Mouse (Mus musculus) left cerebral cortex, adult 8-10 months (tissue): Measurements from ENCODE around the gene Rbks. TPM values are rescaled to one million over a fixed set of nuclear protein-coding genes. Genes with fewer than 3 reads are reported as not detected.

ENCODE experiments used
- DNase-seq, 2 experiments: peaks; one replicate each; pipeline ENCODE4 v3.0.0; 2022; ENCODE audit warnings: low spot score in 2 of 2
- microRNA-seq, 2 experiments: library from miRNA; unstranded; fragments of <30 nt; microRNA quantifications; one replicate each; pipeline ENCODE4 v1.2.0; 2022
- total RNA-seq, 4 experiments: library from RNA; stranded (reverse); gene quantifications; 2 replicates each; pipeline ENCODE4 v1.2.4; 2022

Gene Rbks
- total RNA-seq, 4 experiments from 2014 or later: 4.1 to 5.8 (median 5.2) TPM

GRCm38 (mm10) chr5:31588016-31588415 lies 109.4 kb downstream of the Rbks start:
- no peak for DNase-seq

GRCm38 (mm10) chr5:31585526-31585925 lies 111.9 kb downstream of the Rbks start:
- DNase-seq: no peak

- no peak for DNase-seq
These were observed 114.2 kb downstream of the Rbks start for GRCm38 (mm10) chr5:31583261-31583660.

GRCm38 (mm10) chr5:31581932-31582331 lies 115.5 kb downstream of the Rbks start:
- no peak for DNase-seq

GRCm38 (mm10) chr5:31581263-31581662 lies 116.2 kb downstream of the Rbks start:
- DNase-seq: no peak

- DNase-seq: peak in 1 of 2 experiments; percentile 89
These were observed 120.9 kb downstream of the Rbks start for GRCm38 (mm10) chr5:31576539-31576975.

Small RNA genes within 50 kb of the gene (microRNA-seq; reads per million reads assigned to microRNA genes)
- gene Mir3473e: 0 reads per million in 2 experiments

Other genes with a start within 250 kb of the Rbks start
- 10 to 100 TPM; 47.5 to 52.8 (median 51.8) TPM for gene Zfp512, start 245.2 kb downstream of the Rbks start, total RNA-seq
- under 1 TPM in 1 of 4 experiments, not detected in 3; 0.17 TPM for gene 4930548H24Rik, start 211.9 kb downstream of the Rbks start, total RNA-seq
- gene Gpn1, start 202.9 kb downstream of the Rbks start, total RNA-seq: 10 to 100 TPM; 28.8 to 32.6 (median 32.2) TPM
- 10 to 100 TPM; 48.2 to 53.6 (median 51.4) TPM for gene Slc4a1ap, start 170.6 kb downstream of the Rbks start, total RNA-seq
- 10 to 100 TPM; 17.8 to 19.4 (median 18.1) TPM for gene Supt7l, start 169.8 kb downstream of the Rbks start, total RNA-seq
- 100 to 1,000 TPM in 2 of 4 experiments, 10 to 100 TPM in 2; 76.5 to 106 (median 99.6) TPM for gene Mrpl33, start 100.7 kb downstream of the Rbks start, total RNA-seq
- gene Babam2, start 57 bp upstream of the Rbks start, total RNA-seq: 10 to 100 TPM; 43.3 to 54.7 (median 48.8) TPM